In genomic region chr5:137304816-137305215, GRCm38 (mm10) we compare ENCODE assay signal across 1 mouse cellular context.
TF ChIP-seq lines count a peak whose summit lies in the region.

No protein-coding gene starts in this region.

TF ChIP-seq in CH12.LX, 34 proteins besides CTCF, POLR2A, EP300 and RAD21 (continued from another document):
- TF ChIP-seq HCFC1 (IDR thresholded peaks at IDR 0.05; ENCODE audit: low read depth, low read length) (no peak), JUN (IDR thresholded peaks at IDR 0.05; ENCODE audit: insufficient read depth, low read depth, low read length) (no peak), ZNF384 (IDR thresholded peaks at IDR 0.05; ENCODE audit: low read depth, low read length) (no peak), CHD1 (IDR thresholded peaks at IDR 0.05; ENCODE audit: low read depth, low read length) (no peak), MAFK (IDR thresholded peaks at IDR 0.05; ENCODE audit: insufficient replicate concordance, low read length) (no peak), RCOR1 (conservative IDR thresholded peaks at IDR 0.05; ENCODE audit: low read depth, low read length) (no peak), MAX (IDR thresholded peaks at IDR 0.05; ENCODE audit: low read length) (peak; percentile 88), MEF2A (IDR thresholded peaks at IDR 0.05; ENCODE audit: borderline replicate concordance, low read depth, low read length) (no peak), ZKSCAN1 (IDR thresholded peaks at IDR 0.05; ENCODE audit: borderline replicate concordance, low read depth, low read length) (no peak)
